ENCODE assay signal across 7 mouse cellular contexts in genomic region chr6:115694441-115694842, GRCm38 (mm10). TPM values are rescaled to one million over a fixed set of nuclear protein-coding genes. Genes with fewer than 3 reads are reported as not detected.
A peak's percentile ranks its signal among the peaks of the same experiment; 100 is the strongest.
DNase-seq lines count a peak whose midpoint lies in the region; ATAC-seq and TF ChIP-seq lines count a peak whose summit lies in the region.

No protein-coding gene starts in this region.

- peaks cover 5% of the 10 kb centered on the region; the same call in 1 of the 2 replicates for H3K4me1 ChIP-seq in midbrain, embryonic 11.5 days (ENCODE audit: control insufficient read depth, insufficient read depth, low read length)
- H3K4me1 ChIP-seq in midbrain, embryonic 14.5 days (ENCODE audit: control insufficient read depth, insufficient read depth, low read length): peaks cover 3% of the 10 kb centered on the region; the same call in 1 of the 2 replicates
- no peaks in the 10 kb centered on the region for H3K4me1 ChIP-seq in stomach, postnatal 0 days (replicated peaks; ENCODE audit: control insufficient read depth, insufficient read depth)
- H3K4me1 ChIP-seq in intestine, postnatal 0 days (replicated peaks; ENCODE audit: control insufficient read depth, insufficient read depth, low read length): no peaks in the 10 kb centered on the region

- 62% methylated on average over 9 of the region's 9 CpGs for WGBS in midbrain, embryonic 11.5 days
- WGBS in midbrain, embryonic 14.5 days: 60% methylated on average over 9 of the region's 9 CpGs
- 29% methylated on average over 9 of the region's 9 CpGs for WGBS in stomach, postnatal 0 days
- WGBS in intestine, postnatal 0 days: 49% methylated on average over 9 of the region's 9 CpGs

- H3K9me3 ChIP-seq in midbrain, embryonic 11.5 days (ENCODE audit: control insufficient read depth, low read length): no peaks in the 10 kb centered on the region
- H3K9me3 ChIP-seq in midbrain, embryonic 14.5 days (ENCODE audit: control insufficient read depth, low read length): no peaks in the 10 kb centered on the region
- H3K9me3 ChIP-seq in stomach, postnatal 0 days (ENCODE audit: control insufficient read depth, low read length): no peaks in the 10 kb centered on the region
- no peaks in the 10 kb centered on the region for H3K9me3 ChIP-seq in intestine, postnatal 0 days (ENCODE audit: control insufficient read depth)

- H3K27me3 ChIP-seq in midbrain, embryonic 11.5 days (ENCODE audit: control insufficient read depth, insufficient read depth, low read length): no peaks in the 10 kb centered on the region
- no peaks in the 10 kb centered on the region for H3K27me3 ChIP-seq in midbrain, embryonic 14.5 days (ENCODE audit: control insufficient read depth, insufficient read depth, low read length)
- H3K27me3 ChIP-seq in stomach, postnatal 0 days (ENCODE audit: control insufficient read depth, insufficient read depth, low read length): no peaks in the 10 kb centered on the region
- H3K27me3 ChIP-seq in intestine, postnatal 0 days (replicated peaks; ENCODE audit: control insufficient read depth, insufficient read depth, low read length): no peaks in the 10 kb centered on the region

- no peak overlapping the region for H3K9ac ChIP-seq in midbrain, embryonic 11.5 days (ENCODE audit: low read length)
- no peak overlapping the region for H3K9ac ChIP-seq in midbrain, embryonic 14.5 days (replicated peaks; ENCODE audit: low read length)
- no peak overlapping the region for H3K9ac ChIP-seq in stomach, postnatal 0 days (ENCODE audit: low read length)
- H3K9ac ChIP-seq in intestine, postnatal 0 days (ENCODE audit: low read depth, low read length): no peak overlapping the region

- no peak for TF ChIP-seq EP300 in stomach, postnatal 0 days (optimal IDR thresholded peaks at IDR 0.05)

- no peak for ATAC-seq in midbrain, embryonic 11.5 days (ENCODE audit: low FRiP score)
- ATAC-seq in midbrain, embryonic 14.5 days (ENCODE audit: low FRiP score, low TSS enrichment): no peak
- peak; percentile 39; the same call in 1 of the 2 replicates for ATAC-seq in stomach, postnatal 0 days (ENCODE audit: low FRiP score, low TSS enrichment)
- no peak for ATAC-seq in intestine, postnatal 0 days

- peak; percentile 44 for DNase-seq in midbrain, embryonic 11.5 days (ENCODE audit: low spot score, missing footprints)
- no peak for DNase-seq in midbrain, embryonic 14.5 days
- DNase-seq in gastrocnemius, postnatal 10 days: peak; percentile 34
- peak; percentile 25 to 45 for DNase-seq in kidney, postnatal 25 days
- peak; percentile 43 for DNase-seq in stomach, postnatal 0 days (ENCODE audit: low spot score)
- no peak for DNase-seq in Muller cell, postnatal 12 days (ENCODE audit: inconsistent ontology term)

- H3K4me3 ChIP-seq in midbrain, embryonic 11.5 days (ENCODE audit: low read depth, low read length): no peak overlapping the region
- no peak overlapping the region for H3K4me3 ChIP-seq in midbrain, embryonic 14.5 days (replicated peaks; ENCODE audit: low read depth, low read length)
- H3K4me3 ChIP-seq in stomach, postnatal 0 days (ENCODE audit: low read depth, low read length): no peak overlapping the region
- H3K4me3 ChIP-seq in intestine, postnatal 0 days (ENCODE audit: low read depth, low read length): no peak overlapping the region

- H3K27ac ChIP-seq in midbrain, embryonic 11.5 days (ENCODE audit: low read depth, low read length): no peak overlapping the region
- no peak overlapping the region for H3K27ac ChIP-seq in midbrain, embryonic 14.5 days (replicated peaks; ENCODE audit: low read depth, low read length)
- H3K27ac ChIP-seq in stomach, postnatal 0 days (replicated peaks): peak overlapping the region; percentile 63; the same call in 1 of the 2 replicates
- no peak overlapping the region for H3K27ac ChIP-seq in intestine, postnatal 0 days (ENCODE audit: low read depth, low read length)

- H3K36me3 ChIP-seq in midbrain, embryonic 11.5 days (ENCODE audit: control insufficient read depth, insufficient read depth, low read length): no peaks in the 10 kb centered on the region
- H3K36me3 ChIP-seq in midbrain, embryonic 14.5 days (ENCODE audit: control insufficient read depth, insufficient read depth, low read length): no peaks in the 10 kb centered on the region
- H3K36me3 ChIP-seq in stomach, postnatal 0 days (ENCODE audit: control insufficient read depth, insufficient read depth, low read length): no peaks in the 10 kb centered on the region
- H3K36me3 ChIP-seq in intestine, postnatal 0 days (ENCODE audit: control insufficient read depth, insufficient read depth): no peaks in the 10 kb centered on the region

- peak; percentile 26 for TF ChIP-seq CTCF in stomach, postnatal 0 days (IDR thresholded peaks at IDR 0.05; ENCODE audit: low read depth)
- no peak for TF ChIP-seq CTCF in intestine, postnatal 0 days (IDR thresholded peaks at IDR 0.05; ENCODE audit: low read depth)

- H3K4me2 ChIP-seq in midbrain, embryonic 11.5 days: no peak overlapping the region
- H3K4me2 ChIP-seq in midbrain, embryonic 14.5 days (ENCODE audit: low read length): no peak overlapping the region
- 0 out of 2 replicates have a peak overlapping the region, but pooled peaks have one; percentile 8 for H3K4me2 ChIP-seq in stomach, postnatal 0 days (replicated peaks; ENCODE audit: low read depth)
- no peak overlapping the region for H3K4me2 ChIP-seq in intestine, postnatal 0 days (replicated peaks; ENCODE audit: low read depth)

RNA-seq across cellular contexts. Expression of gene Raf1, which starts 18.0 kb away (rescaled TPM):
- 141 and 146 TPM in 2 replicates for polyA plus RNA-seq in midbrain, embryonic 11.5 days (2014; fragmentation: Nextera tagmentation; extraction: Ambion mirVana)
- polyA plus RNA-seq in midbrain, embryonic 14.5 days (2014; fragmentation: Nextera tagmentation; extraction: Ambion mirVana): 148 and 179 TPM in 2 replicates
- total RNA-seq in gastrocnemius, postnatal 10 days (2021): 100 to 1,000 TPM; 102 to 108 TPM
- 67.1 and 70.8 TPM in 2 replicates for polyA plus RNA-seq in stomach, postnatal 0 days (2015; fragmentation: Nextera tagmentation; extraction: Ambion mirVana)
- polyA plus RNA-seq in intestine, postnatal 0 days (2015; fragmentation: Nextera tagmentation; extraction: Ambion mirVana): 64.9 and 66.4 TPM in 2 replicates

Comparison
In these comparisons a context has a peak if more than half of its experiments do, and no peak if none do; other contexts are left out.
1. DNase-seq: peak in midbrain, embryonic 11.5 days (single experiment), gastrocnemius, postnatal 10 days (single experiment), kidney, postnatal 25 days (2 of 2) and stomach, postnatal 0 days (single experiment); none in midbrain, embryonic 14.5 days (single experiment) and Muller cell, postnatal 12 days (single experiment).